Mouse (Mus musculus) telencephalon, adult 2 months (tissue): Measurements from ENCODE around the gene Ctsj.
"Not testable (repeated sequence)": the region's sequence is repeated elsewhere in the genome, so short reads cannot be mapped to it uniquely, and the experiment has no call there.

Experiments
- DNase-seq: peaks from one replicate; pipeline ENCODE4 v3.0.0-alpha.2; 2011; ENCODE audit warnings: low read depth, low spot score

The Ctsj gene

GRCm38 (mm10) chr13:61005859-61006258 is at the start of gene Ctsj:
Gene Ctsj (minus strand): TSS chr13:61005959.
- DNase-seq, result no peak

- no peak for DNase-seq
Measured at GRCm38 (mm10) chr13:61040531-61040930, 34.8 kb upstream of the Ctsj start, which contains the start of gene Ctsq. Gene Ctsq (minus strand): TSS chr13:61040631.

DNA sequence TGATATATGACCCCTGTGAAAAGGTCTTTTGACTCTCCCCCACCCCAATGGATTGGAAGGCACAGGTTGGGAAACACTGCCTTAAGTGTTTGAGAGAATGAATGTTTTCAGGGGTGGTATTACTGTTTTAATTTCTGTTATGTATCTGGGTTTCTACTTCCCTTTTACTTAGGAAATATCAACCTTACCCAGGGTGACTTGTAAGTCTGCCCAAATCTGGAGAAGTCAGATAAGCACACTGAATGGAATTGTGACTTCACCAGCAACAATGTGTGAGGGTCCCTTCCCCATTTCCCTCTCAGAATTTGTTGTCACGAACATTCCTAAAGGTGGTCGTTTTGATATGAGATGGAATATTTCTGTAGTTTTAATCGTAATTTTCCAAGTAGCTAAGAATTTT is 17.0 kb upstream of the Ctsj start:
- no peak for DNase-seq

DNA sequence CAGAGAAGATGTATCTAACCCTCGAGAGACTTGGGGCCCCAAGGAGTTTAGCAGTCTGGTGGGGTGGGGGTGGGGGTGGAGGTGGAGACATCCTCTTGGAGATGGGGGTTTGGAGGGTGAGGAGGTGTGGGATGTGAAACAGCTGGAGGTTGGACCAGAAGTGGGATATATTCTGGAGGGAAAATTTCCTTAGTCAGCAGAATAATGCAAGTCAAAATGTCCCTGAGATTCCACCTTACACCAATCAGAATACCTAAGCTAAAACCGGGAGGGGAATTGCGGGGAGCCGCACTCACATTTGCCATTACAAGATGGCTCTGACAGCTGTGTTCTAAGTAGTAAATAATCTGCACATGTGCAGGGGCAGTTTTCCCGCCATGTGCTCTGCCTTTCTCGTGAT is 16.1 kb upstream of the Ctsj start:
- no peak for DNase-seq

DNA sequence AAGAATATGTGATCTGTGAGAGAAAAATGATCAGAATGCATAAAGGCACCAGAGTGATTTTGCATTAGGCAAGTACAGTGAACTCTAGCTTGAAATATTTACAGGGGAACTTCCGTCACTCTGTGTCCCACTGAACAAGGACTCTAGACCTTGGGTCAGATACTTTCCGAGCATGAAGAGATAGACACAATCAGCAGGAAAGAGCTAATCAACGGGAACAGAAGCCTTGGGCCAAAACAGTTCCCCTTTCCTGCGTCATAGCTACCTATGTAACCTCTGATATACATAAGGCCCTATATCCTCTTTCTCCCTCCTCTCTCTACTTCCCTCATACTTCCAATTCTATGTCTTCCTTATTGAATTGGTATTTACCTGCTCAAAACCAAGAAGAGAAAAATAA is 4.4 kb upstream of the Ctsj start:
- DNase-seq, result no peak

- no peak for DNase-seq
Measured at GRCm38 (mm10) chr13:60997600-60997999, 8.2 kb downstream of the Ctsj start.

DNA sequence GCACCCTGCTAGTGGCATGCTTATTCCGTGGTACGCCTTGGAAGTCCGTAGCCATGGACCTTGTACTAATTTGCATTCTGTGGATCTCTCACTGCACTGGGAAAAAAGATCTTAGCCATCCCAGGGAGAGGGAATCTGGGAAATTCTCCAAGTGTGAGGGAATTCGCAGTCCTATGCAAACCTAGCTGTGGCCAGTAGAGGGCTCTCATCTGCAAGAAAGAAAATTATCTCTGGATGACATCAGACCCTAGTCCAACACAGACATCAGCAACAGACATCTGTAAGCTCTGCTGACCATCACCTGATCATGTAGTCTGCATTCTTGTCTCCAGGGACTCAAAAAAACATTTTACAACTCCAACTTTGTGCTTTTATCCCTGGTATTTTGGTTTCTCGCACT is 18.8 kb downstream of the Ctsj start:
- DNase-seq, result not testable (repeated sequence)

DNA sequence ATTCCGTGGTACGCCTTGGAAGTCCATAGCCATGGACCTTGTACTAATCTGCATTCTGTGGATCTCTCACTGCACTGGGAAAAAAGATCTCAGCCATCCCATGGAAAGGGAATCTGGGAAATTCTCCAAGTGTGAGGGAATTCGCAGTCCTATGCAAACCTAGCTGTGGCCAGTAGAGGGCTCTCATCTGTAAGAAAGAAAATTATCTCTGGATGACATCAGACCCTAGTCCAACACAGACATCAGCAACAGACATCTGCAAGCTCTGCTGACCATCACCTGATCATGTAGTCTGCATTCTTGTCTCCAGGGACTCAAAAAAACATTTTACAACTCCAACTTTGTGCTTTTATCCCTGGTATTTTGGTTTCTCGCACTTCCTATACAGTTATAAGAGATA is 33.4 kb downstream of the Ctsj start:
- not testable (repeated sequence) for DNase-seq

DNA sequence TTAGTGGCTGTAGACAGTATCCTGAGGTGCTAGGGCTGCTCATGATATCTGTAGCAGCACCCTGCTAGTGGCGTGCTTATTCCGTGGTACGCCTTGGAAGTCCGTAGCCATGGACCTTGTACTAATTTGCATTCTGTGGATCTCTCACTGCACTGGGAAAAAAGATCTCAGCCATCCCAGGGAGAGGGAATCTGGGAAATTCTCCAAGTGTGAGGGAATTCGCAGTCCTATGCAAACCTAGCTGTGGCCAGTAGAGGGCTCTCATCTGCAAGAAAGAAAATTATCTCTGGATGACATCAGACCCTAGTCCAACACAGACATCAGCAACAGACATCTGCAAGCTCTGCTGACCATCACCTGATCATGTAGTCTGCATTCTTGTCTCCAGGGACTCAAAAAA is 41.8 kb downstream of the Ctsj start:
- not testable (repeated sequence) for DNase-seq

DNA sequence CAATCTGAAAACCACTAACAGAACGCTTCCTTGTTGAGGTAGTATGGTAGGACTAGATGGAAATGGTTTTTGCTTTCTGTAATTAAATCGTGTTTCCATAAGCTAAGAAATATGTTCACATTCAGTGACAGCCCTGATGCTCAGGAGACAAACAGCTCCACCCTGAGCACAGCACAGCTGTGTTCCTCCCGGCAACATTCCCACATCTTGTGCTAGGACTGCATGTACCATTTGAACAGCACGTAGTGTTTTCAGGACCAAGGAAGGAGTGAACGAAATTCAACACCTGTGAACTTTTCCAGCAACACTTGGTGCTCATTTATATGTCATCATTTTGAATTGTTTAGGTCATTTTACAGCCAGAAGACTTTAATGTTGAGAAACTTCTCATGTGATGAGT is 44.1 kb downstream of the Ctsj start:
- no peak for DNase-seq
